Mouse (Mus musculus) liver, postnatal 0 days (tissue): ENCODE data around the gene Cited2.

ENCODE experiments used
- CTCF ChIP-seq: sonication (generic); IDR thresholded peaks from 2 replicates; pipeline ENCODE4 v1.5.1; 2016; ENCODE audit warnings: antibody characterized with exemption, low read depth
- EP300 ChIP-seq: IDR thresholded peaks from 2 replicates; pipeline ENCODE4 v1.6.1; 2016; ENCODE audit warnings: antibody characterized with exemption, low read depth, mild to moderate bottlenecking

- no peak for TF ChIP-seq EP300
- TF ChIP-seq CTCF: no peak
These were observed 413 bp downstream of the Cited2 start for GRCm38 (mm10) chr10:17723421-17723841.
